Mouse (Mus musculus) hindbrain, embryonic 13.5 days (tissue): ENCODE data around the gene Nptx2. TPM values are rescaled to one million over a fixed set of nuclear protein-coding genes. Genes with fewer than 3 reads are reported as not detected.

Source experiments
- ATAC-seq: fragments of 200-750 bp; cut with Nextera tagmentation; 2 replicates; pipeline ENCODE4 v1.8.0; 2017; ENCODE audit warnings: moderate TSS enrichment; ENCODE audit not compliant: low FRiP score
- H3K27ac ChIP-seq: fragments of 300-500 bp; sonication (generic); 2 replicates; pipeline ENCODE4 v1.5.1; 2015; ENCODE audit warnings: inconsistent platforms, mild to moderate bottlenecking, moderate library complexity
- H3K27me3 ChIP-seq: fragments of 300-500 bp; sonication (generic); 2 replicates; pipeline ENCODE4 v1.6.1; 2015; ENCODE audit warnings: mild to moderate bottlenecking, inconsistent platforms
- H3K36me3 ChIP-seq: fragments of 300-500 bp; sonication (generic); 2 replicates; pipeline ENCODE4 v1.6.1; 2015; ENCODE audit warnings: mild to moderate bottlenecking, inconsistent platforms
- H3K4me1 ChIP-seq: fragments of 300-500 bp; sonication (generic); replicated peaks from 2 replicates; pipeline ENCODE4 v1.6.1; 2015; ENCODE audit warnings: inconsistent platforms
- H3K4me2 ChIP-seq: fragments of 300-500 bp; sonication (generic); 2 replicates; pipeline ENCODE4 v1.6.1; 2015; ENCODE audit warnings: inconsistent platforms, mild to moderate bottlenecking, moderate library complexity
- H3K4me3 ChIP-seq: fragments of 300-500 bp; sonication (generic); 2 replicates; pipeline ENCODE4 v1.5.1; 2015; ENCODE audit warnings: mild to moderate bottlenecking, inconsistent platforms
- H3K9ac ChIP-seq: fragments of 300-500 bp; sonication (generic); 2 replicates; pipeline ENCODE4 v1.6.1; 2015; ENCODE audit warnings: mild to moderate bottlenecking, inconsistent platforms
- H3K9me3 ChIP-seq: fragments of 300-500 bp; sonication (generic); 2 replicates; pipeline ENCODE4 v1.6.1; 2016; ENCODE audit warnings: inconsistent platforms
- WGBS: fragments of 180-500 bp; shearing (Covaris S2); methylation state at CpG from one replicate; pipeline ENCODE4 v1.1.7; 2015; 5-methylcytosine and 5-hydroxymethylcytosine counted together
- polyA plus RNA-seq: library from polyadenylated mRNA; unstranded; fragments of >200 nt; fragmentation: Nextera tagmentation; extraction: Ambion mirVana; gene quantifications from 2 replicates; pipeline ENCODE4 v1.2.1, GENCODE M21; 2015

The Nptx2 gene
- polyA plus RNA-seq, 1 experiment from 2014 or later, result 2.4 TPM

- Histone ChIP-seq H3K4me3 (no peak overlapping the region), H3K36me3 (no peaks in the 10 kb centered on the region), H3K27me3 (no peaks in the 10 kb centered on the region), H3K4me2 (no peak overlapping the region), H3K9ac (no peak overlapping the region), H3K27ac (no peak overlapping the region), H3K9me3 (peaks cover 10% of the 10 kb centered on the region), H3K4me1 (peaks cover 10% of the 10 kb centered on the region)
- WGBS, result 92% methylated on average over 9 of the region's 9 CpGs
- no peak for ATAC-seq
Measured at GRCm38 (mm10) chr5:144594796-144595195, 49.1 kb downstream of the Nptx2 start.

Other genes starting within 250 kb of the Nptx2 start
- gene Baiap2l1, start 187.8 kb upstream of the Nptx2 start, polyA plus RNA-seq, result 2.2 and 2.6 TPM in 2 replicates
- 196 and 224 TPM in 2 replicates for gene Tmem130, start 215.9 kb downstream of the Nptx2 start, polyA plus RNA-seq
- gene Trrap, start 221.8 kb downstream of the Nptx2 start, polyA plus RNA-seq, result 72.1 and 72.8 TPM in 2 replicates